Mouse (Mus musculus) spleen, adult 2 months (tissue): ENCODE results near the gene Ascc3.

Experiments used
- CTCF ChIP-seq: fragments of 200-500 bp; IDR thresholded peaks from 2 replicates; pipeline ENCODE4 v1.5.1; 2011; ENCODE audit warnings: mild to moderate bottlenecking, inconsistent platforms; ENCODE audit not compliant: insufficient read depth, insufficient read length, insufficient replicate concordance; ENCODE audit errors: extremely low read depth
- POLR2A ChIP-seq: fragments of 200-500 bp; IDR thresholded peaks from 2 replicates; pipeline ENCODE4 v1.6.1; 2011; ENCODE audit warnings: low read depth, low read length, inconsistent platforms

- TF ChIP-seq CTCF (no peak), POLR2A (no peak)
Observed at GRCm38 (mm10) chr10:50704898-50705297, 112.4 kb downstream of the Ascc3 start.
